Mouse (Mus musculus) CH12F3 (cell line): Measurements from ENCODE around the gene Tmem213.

ENCODE experiments used
- in situ Hi-C: fragments of 300-500 bp; cut with MboI; formaldehyde crosslinking; loops from 2 replicates; pipeline ENCODE4 v1.14.3; 2020; ENCODE audit warnings: low sequenced_read_pairs

Tmem213 gene

DNA sequence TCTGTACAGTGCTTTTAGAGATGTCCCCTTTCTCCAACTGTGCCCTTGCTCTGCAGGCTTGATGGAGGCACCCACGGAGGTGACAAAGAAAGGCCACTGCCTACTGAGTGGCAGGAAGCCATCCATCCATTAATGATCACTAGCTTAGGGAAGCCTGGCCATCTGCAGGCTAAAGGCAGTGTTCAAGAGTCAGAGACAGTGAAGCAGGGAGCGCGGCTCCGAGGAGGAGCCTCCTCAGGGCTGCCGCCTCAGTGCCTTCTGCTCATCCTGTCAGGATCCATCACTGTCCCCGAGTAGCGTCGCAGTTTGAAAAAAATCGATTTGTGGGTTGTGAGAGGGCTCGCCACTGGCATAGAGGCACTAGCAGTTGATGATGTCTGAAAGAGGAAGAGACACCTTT is 39.6 kb downstream of the Tmem213 start:
- in situ Hi-C loops, result no loop called here

DNA sequence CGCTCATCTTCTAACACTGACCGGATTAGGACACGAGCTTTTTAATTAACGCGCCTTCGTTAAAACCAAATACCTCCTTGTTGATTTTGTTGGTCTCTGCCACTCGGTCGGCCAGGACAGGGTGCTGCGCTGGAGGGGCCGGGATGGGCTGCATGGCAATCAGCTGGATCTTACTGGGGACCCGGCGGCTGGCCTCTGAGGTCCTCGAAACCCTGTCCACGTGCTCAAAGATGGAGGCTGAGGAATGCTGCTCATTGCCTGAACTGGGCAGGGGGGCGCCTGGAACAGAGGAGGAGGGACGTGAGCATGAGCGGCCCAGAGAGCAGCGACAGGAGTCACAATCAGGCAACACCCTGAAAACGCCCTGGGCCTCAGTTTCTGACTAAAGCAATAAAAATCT is 40.4 kb downstream of the Tmem213 start:
- in situ Hi-C loops, result no loop called here

DNA sequence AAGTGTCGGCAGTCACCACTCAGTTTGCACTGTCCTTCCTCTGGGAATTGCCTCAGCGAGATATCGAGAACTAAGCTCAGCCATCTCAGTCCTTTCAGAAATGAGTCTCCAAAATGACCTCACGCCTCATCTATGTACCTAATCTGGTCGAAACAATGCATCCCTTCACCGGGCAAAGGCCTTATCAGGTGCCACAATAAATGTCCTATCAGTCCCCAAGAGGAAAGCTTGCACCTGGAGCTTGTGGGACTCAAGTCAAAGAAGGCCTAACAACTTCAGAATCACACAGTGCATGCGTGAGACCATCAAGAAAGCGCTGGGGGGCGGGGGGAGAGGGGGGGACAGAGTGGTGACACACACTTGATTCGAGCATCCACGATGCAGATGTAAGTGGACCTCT is 43.2 kb downstream of the Tmem213 start:
- in situ Hi-C loops, result no loop called here

DNA sequence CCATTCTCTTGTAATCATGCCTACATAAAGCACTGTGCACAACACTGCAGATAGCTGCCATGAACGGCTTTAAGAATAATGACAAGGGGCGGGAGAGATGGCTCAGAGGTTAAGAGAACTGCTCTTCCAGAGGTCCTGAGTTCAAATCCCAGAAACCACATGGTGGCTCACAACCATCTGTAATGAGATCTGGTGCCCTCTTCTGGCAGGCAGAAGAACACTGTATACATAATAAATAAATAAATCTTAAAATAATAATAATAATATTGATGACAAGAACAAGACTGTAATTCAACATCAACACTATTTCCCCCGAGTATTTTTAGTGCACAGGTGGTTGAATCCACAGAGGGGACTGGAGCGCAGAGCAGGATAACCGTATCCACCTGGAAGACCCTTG is 47.1 kb downstream of the Tmem213 start:
- in situ Hi-C loops, result no loop called here

DNA sequence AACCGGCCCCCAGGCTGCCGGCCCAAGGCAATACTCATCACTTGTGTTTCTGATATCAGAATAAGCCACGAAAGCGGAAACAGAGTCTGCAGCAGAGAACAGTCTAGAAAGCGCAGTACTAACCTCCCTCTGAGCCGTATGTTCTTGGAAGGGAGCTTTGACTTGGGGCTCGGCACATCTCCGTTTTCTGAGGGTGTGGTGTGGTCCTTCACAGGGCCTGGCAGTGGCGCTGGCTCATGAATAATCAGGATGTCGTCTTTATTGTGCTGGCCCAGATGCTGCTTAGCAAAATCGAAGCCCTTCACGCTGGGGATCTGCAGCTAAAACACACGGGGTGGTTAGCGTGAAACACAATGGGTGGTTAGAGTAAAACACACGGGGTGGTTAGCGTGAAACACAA is 48.9 kb downstream of the Tmem213 start:
- in situ Hi-C loops, result no loop called here

DNA sequence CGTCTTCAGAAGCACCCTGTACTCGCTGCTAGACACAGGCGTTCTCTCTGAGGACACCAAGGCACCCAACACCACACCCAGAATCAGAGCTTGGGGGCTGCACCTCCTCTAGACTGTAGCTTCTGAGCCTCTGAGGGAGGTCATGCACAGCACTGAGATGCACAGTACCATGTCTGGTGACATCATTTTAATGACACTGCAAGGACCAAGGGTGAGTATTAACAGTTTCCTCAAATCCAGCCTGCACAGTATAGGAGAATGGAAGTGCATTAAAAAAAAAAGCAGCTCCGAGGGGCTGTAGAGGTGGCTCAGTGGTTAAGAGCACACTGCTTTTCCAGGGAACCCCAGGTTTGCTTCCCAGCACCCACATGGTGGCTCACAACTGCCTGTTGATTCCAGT is 50.5 kb downstream of the Tmem213 start:
- in situ Hi-C loops, result no loop called here

DNA sequence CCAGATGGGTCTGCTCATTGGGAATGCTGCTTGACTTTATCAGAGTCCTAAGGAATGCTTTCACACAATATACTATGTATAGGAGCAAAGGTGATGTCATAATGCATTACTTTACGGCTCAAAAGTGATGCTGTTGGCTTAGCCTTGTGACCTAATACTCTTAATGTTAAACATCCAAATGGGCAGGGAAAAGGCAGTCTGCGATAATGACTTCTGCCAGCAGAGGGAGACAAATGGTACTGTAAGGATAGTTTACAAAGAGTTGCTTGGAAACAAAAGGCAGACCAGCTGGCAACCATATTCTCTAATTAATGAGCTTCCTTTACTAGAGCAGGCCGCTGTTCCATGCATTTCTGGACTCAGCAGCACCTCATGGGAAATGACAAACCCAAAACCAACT is 51.0 kb downstream of the Tmem213 start:
- in situ Hi-C loops, result no loop called here

DNA sequence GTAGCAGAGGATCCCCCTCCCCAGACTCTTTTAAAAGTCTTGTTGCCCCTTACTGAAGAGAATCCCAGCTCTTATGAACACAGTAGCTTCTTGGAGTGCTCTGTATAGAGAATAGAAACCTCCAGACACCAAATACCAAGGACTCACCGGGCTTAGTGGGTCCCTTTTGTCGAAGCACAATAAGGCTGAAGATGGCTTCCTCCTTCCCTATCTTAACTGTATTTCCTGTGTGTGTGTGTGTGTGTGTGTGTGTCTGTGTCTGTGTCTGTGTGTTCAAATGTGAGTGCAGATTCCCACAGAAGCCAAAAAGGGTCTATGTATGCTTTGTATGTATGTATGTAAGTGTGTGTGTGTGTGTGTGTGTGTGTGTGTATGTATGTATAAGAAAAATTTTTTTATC is 51.5 kb downstream of the Tmem213 start:
- in situ Hi-C loops, result no loop called here

DNA sequence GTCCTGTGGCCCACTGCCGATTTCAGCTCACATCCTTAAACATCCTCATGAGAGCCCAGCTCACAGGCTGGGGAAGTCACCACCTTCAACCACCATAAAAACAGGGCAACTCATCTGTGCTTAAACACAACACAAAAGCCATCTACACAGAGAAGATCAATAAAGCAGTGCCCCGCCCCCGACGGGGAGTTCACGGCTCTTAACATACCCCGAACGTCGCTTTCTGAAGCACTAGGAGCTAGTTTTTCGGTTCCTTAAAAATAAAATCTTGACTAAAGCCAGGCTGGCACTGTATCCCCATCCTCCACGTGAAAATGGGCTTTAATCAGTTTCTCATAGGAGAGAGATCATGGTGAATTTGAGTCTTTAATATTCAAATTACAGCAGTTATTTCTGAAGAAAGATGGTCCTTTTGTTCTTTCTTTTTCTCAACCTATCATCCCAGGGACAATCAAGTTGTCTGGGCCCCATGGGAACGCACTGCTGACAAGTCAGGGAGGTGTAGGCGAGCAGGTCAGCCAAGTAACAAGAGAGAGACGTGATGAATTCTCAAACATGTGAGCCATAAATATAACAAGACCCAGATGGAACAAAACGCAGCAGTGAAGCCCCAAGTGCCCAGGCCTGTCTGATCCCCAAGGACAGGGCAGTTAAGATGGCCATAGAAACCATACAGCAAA is 53.9 kb downstream of the Tmem213 start:
- in situ Hi-C loops, result no loop called here

DNA sequence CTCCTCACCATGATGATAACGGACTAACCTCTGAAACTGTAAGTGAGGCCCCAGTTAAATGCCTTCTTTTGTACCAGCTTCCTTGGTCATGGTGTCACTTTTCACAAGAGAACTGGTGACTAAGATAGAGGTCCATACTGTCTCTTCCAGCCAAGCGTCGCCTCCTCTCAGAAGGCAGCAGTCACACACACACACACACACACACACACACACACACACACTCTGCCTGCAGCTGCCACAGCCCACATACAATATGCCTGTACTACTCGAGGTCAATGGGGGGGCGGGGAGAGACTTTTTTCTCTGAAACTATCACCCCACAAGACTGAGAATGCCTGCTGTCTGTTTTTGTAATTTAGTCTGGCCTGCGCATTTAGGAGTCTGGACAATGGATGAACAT is 55.6 kb downstream of the Tmem213 start:
- in situ Hi-C loops, result no loop called here

DNA sequence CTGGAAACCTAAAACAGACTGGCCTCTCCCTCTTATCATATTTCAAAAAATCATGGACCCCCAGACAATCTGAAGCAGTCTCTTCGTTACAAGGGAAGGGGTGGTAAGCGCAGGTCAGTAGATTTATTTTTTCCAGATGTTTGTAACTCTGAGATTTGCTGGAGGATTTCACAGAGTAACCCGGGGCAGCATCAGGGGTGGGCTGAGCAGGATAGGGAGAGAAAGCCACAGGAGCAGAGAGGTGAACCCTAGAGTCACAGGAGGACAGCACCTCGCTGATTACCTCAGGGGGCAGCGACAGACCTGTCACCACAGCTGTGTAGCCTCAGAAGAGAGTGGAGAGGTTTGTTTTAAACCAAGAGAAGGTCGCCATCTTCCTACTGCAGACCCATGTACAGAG is 56.3 kb downstream of the Tmem213 start:
- in situ Hi-C loops, result no loop called here
